Mouse (Mus musculus): ENCODE data around the gene Rbfox1.

Gene Rbfox1

DNA sequence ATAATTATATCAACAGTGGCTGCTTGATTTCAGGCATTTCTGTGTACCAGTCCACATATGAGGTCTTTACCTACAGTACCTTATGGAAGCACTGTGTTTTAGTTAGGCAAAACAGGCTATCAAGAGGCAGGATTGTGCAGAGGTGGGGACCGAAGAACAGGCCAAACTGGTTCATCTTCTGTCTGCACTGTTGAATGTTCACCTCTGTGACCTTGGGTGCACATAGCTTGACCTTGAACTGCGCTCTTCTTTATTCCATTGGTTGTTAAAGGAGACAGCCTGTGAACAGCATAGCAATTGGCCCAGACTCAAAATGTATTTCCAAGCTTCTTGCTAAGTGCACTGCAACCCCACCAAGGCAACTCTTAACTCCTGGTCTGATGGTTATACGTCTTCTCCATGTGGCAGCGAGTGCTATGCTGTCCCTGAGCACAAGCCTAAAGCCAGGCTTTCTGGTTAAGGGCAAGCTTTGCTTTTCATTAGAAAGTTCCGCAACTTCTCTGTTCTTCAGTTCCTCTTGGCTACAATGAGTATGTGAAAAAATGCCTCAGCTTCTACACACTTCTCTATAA is 1196.6 kb downstream of the Rbfox1 start:
- in situ Hi-C loops (cut with MseI, MboI), result no loop called here

- in situ Hi-C loops (cut with MseI, MboI), result no loop called here
Observed at GRCm38 (mm10) chr16:7083937-7084336, 1198.8 kb downstream of the Rbfox1 start.

DNA sequence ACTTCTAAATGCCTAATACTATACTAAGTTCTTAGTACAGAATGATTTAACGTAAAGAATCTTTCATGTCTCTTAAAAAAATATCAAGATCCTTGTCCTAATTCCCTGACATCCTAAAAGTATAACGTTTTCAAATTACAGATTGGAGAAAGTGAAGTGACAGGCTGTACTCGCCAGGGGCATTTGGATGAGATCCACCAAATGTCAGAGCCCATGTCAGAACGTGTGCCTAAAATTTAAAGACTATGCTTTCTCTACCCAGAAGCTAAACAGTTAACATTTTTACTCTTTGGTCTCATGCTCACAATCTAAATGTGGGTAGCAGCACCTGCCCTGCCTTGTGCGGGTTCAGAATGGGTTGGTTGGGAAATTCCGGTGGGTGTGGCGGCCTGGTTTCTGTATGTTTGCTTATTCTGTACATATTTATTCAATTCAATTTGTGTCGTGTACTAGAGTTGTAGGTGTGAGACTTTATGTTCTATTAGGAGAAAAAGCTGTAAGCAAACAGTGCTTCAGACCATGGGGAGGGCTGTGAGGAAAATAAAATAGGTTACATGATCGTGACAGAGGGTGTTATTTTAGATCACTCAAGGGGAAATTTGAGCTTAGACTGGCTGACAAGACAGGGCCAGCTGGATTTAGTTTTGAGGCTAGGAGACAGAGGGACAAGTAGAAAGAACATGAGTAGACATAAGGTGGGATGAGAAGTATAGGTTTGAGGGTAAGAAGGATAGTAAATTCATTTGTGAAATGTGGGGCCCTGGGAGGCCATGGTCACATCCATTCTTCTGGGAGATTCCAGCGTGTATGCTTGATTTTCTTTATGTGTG is 1203.7 kb downstream of the Rbfox1 start:
- in situ Hi-C loops (cut with MseI, MboI), result no loop called here

GRCm38 (mm10) chr16:7089475-7089874 is 1204.3 kb downstream of the Rbfox1 start:
- in situ Hi-C loops (cut with MseI, MboI), result no loop called here

DNA sequence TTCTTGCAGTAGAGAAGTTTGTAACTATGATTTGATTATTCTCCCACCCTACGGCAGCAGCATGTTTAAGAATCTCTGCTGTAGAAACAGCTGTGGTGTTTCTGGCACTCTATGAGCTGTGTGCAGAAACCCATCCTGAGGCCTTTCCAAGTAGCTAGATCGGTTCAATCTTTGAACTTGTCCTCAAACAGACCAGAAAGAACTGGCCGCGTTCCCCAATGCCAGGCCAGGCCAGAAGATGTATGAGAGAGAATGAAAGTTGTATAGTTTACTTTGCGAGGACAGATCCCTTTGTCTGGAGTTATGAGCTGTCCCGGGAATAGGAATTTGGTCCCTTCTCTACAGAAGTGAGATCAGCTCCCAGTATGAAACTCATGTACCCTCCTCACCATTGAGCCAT is 1205.0 kb downstream of the Rbfox1 start:
- in situ Hi-C loops (cut with MseI, MboI), result no loop called here

- in situ Hi-C loops (cut with MseI, MboI), result no loop called here
Observed at GRCm38 (mm10) chr16:7092811-7093210, 1207.7 kb downstream of the Rbfox1 start.

- in situ Hi-C loops (cut with MseI, MboI), result no loop called here
Observed at GRCm38 (mm10) chr16:7093686-7094085, 1208.5 kb downstream of the Rbfox1 start.

DNA sequence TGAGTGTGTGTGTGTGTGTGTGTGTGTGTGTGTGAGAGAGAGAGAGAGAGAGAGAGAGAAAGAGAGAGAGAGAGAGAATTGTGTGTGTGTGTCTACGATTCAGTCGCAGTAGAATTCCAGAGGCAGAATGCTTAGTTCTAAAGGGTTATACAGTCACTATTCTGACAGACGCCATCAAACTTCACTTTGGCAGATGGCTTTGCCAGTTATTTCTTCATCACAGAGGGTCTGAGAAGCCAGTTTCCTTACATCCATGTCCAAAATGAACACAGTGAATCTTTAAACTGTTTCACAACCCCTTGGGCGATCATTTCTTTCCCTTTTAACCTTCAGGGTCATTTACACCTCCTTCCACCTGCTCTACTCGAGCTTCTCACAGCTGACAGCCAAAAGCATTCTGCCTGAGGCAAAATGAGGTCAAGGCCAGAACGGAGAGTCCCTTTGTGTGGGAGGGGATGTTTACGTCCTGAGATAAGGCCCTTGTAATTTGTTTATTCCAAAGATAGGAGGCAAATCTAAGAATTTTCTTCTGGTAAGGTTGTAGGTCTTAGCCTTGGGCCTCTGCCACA is 1209.1 kb downstream of the Rbfox1 start:
- in situ Hi-C loops (cut with MseI, MboI), result no loop called here

GRCm38 (mm10) chr16:7097071-7097470 is 1211.9 kb downstream of the Rbfox1 start:
- in situ Hi-C loops (cut with MseI, MboI), result no loop called here

GRCm38 (mm10) chr16:7097951-7098710 is 1213.0 kb downstream of the Rbfox1 start:
- in situ Hi-C loops (cut with MseI, MboI), result no loop called here

DNA sequence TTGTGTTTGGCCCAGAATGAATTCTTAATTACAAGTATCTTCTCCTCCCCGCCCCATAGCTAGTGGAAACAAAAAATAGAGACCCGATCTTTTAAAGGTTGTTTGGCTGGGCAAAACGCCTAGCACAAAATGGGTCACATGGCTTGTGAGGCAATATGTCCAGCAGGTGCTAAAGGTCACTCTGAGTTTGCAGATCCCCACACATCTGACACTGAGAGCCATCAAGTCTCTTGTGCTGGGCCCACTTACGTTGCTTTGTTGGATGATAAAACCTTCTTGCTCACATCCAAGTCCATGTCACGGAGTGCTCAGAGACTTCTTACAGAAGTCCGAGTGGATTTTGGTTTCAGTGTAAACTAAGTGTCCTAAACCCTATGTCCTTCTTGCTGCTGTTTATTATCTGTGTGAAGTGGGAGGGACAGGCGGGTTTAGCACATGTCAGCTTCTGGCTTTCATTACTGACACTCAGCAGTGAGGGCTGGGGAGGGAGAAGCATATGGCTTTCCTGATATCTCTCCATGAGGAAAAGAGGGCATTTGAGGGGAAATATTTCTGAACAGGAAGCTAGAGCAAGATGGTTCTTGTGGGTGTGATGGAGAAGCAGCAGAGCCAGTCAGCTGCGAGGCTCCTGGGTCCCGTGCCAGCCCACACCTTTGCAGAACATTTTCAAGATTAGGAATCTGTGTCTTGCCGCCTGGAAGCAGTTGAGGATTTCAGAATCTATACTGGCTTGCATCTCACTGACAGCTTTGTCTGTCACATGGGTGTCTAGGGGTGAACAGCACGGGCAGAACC is 1214.5 kb downstream of the Rbfox1 start:
- in situ Hi-C loops (cut with MseI, MboI), result no loop called here

- in situ Hi-C loops (cut with MseI, MboI), result no loop called here
Observed at GRCm38 (mm10) chr16:7102486-7102885, 1217.3 kb downstream of the Rbfox1 start.

DNA sequence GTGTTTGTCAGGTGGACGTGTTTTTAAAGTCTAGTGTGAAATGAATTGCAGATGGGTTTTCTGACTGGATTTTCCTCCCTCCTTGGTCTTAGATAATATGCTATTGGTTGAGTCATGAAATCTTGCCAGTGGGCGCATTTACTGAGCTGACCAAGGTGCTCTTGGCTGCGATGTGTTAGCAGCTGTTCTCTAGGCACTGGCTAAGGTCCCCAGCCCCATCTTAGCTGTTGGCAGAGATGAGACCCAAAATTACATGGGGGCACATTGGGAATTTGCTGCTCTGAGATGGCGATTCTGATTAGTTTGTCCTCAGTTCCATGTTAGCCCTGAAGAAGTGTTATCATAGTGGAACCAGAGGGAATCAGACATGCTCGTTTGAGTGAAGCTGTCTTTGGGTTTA is 1218.1 kb downstream of the Rbfox1 start:
- in situ Hi-C loops (cut with MseI, MboI), result no loop called here

DNA sequence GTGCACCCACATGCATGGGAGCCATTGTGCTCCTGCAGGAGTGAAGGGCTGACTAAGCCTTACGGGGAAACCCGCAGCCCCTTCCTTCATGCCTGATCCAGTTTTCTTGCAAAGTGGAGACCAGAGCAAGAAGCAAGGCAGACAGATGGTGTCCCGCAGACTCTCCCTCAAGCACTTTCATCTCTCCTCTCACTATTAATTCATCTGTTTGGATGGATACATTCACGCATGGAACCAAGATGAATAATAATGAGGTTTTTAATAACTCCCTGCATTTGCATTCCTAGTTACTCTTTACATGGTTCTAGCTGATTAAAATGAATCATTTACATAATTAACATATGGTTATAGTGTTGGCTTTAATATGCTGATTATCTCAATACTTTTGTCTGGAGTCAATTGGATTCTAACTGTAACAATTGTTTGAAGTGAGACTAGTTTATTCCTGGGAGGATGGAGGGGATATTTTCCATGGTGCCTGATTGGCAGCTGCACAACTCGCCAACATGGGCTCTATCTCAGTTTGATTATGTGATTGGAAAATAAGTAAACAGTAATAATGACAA is 1221.4 kb downstream of the Rbfox1 start:
- in situ Hi-C loops (cut with MseI, MboI), result no loop called here

- in situ Hi-C loops (cut with MseI, MboI), result no loop called here
Observed at GRCm38 (mm10) chr16:7115945-7116344, 1230.8 kb downstream of the Rbfox1 start.

DNA sequence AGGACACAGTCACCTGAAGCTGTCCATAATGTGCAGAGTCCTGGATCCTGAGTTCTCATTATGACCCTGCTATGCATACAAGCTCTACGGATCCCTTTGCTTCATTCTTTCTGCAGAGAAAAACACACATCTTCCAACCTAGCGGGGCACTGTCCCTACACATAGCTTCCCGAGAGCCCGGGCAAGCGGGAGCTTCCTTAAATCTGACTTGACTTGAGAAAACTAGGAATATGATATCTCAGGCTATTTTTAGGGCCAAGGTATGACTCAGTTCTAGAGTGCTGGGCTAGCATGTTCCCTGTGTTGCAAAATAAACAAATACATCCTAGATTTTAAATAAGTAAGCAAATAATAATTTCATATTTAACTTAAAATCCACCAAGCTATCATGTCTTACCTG is 1244.4 kb downstream of the Rbfox1 start:
- in situ Hi-C loops (cut with MseI, MboI), result no loop called here

- in situ Hi-C loops (cut with MseI, MboI), result no loop called here
Observed at GRCm38 (mm10) chr16:7132434-7132833, 1247.3 kb downstream of the Rbfox1 start.

DNA sequence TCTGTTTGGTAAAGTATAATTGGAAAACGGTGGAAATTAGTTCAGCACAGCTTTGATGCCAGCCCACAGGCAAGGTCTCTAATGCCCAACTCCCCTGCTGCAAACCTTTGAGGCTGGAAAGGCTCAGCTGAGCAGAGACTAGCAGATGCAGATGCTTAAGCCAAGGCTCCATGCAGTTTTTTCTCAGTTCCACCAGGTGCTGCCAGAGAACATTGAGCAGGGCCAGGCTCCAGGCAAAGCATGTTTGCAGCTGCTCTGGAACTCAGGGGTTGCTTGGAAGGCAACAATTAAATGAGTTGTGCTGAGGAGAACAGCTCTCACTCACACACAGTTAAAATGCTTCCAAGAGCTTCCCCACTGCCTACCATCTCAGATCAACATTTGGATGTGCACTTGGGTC is 1251.8 kb downstream of the Rbfox1 start:
- in situ Hi-C loops (cut with MseI, MboI), result no loop called here

- in situ Hi-C loops (cut with MseI, MboI), result no loop called here
Observed at GRCm38 (mm10) chr16:7139480-7139879, 1254.3 kb downstream of the Rbfox1 start.

GRCm38 (mm10) chr16:7140909-7141308 is 1255.8 kb downstream of the Rbfox1 start:
- in situ Hi-C loops (cut with MseI, MboI), result no loop called here

- in situ Hi-C loops (cut with MseI, MboI), result no loop called here
Observed at GRCm38 (mm10) chr16:7145505-7145904, 1260.3 kb downstream of the Rbfox1 start.

Data from mouse trophoblast stem cell (cell line).